Mouse (Mus musculus): ENCODE measurements around the gene Selenon. TPM values are rescaled to one million over a fixed set of nuclear protein-coding genes. Genes with fewer than 3 reads are reported as not detected.

The Selenon gene
- polyA plus RNA-seq, 1 experiment from 2014 or later = 15.9 TPM

- ATAC-seq (ENCODE audit: low FRiP score, low TSS enrichment) (no peak), DNase-seq (no peak)
- Histone ChIP-seq H3K9ac (replicated peaks; ENCODE audit: low read length) (no peak overlapping the region), H3K36me3 (ENCODE audit: control insufficient read depth, insufficient read depth, low read length) (no peaks in the 10 kb centered on the region), H3K4me2 (ENCODE audit: low read length) (no peak overlapping the region), H3K4me3 (replicated peaks; ENCODE audit: low read depth, low read length) (no peak overlapping the region), H3K27me3 (ENCODE audit: control insufficient read depth, insufficient read depth, low read length) (no peaks in the 10 kb centered on the region), H3K9me3 (ENCODE audit: control insufficient read depth, low read length) (no peaks in the 10 kb centered on the region), H3K27ac (replicated peaks; ENCODE audit: low read depth, low read length) (no peak overlapping the region), H3K4me1 (ENCODE audit: control insufficient read depth, insufficient read depth, low read length) (0 out of 2 replicates have a peak, but pooled peaks cover 8% of the 10 kb centered on the region)
- whole genome bisulfite sequencing = 65% methylated on average over 9 of the region's 9 CpGs
Measured at GRCm38 (mm10) chr4:134558570-134559113, 6.7 kb upstream of the Selenon start.

DNA sequence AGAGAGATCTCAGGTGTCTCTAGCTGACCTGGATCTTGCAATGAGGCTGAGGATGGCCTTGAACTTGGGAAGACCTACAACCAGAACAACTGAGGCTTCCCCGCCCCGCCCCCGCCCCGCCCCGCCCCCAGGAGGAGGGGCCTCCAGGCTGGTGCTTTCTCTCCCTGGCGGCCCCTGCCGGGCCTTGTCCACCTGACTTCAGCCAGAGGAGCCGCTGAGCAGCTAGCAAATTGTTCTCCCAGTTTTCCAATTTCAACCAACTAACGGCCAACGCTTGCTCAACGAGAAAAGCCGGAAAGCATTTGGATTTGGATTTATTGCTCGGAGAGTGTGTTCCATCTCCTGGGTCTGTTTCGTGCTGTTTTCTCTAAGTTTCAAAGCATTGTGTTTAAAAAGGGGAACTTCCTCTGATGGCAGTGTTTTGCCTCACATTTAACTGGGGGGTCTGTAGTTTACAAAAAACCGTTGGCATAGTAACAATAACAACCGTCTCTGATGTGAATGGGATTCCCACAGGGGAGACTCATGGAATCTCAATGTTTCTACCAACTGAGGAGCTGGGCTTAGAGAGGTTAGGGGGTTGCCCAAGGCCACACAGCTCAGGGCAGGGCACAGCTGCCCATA is 5.8 kb upstream of the Selenon start:
- Histone ChIP-seq H3K27me3 (ENCODE audit: control insufficient read depth, insufficient read depth, low read length) (no peaks in the 10 kb centered on the region), H3K9ac (replicated peaks; ENCODE audit: low read length) (no peak overlapping the region), H3K27ac (replicated peaks; ENCODE audit: low read depth, low read length) (no peak overlapping the region), H3K4me1 (ENCODE audit: control insufficient read depth, insufficient read depth, low read length) (0 out of 2 replicates have a peak, but pooled peaks cover 8% of the 10 kb centered on the region), H3K36me3 (ENCODE audit: control insufficient read depth, insufficient read depth, low read length) (no peaks in the 10 kb centered on the region), H3K4me2 (ENCODE audit: low read length) (no peak overlapping the region), H3K9me3 (ENCODE audit: control insufficient read depth, low read length) (no peaks in the 10 kb centered on the region), H3K4me3 (replicated peaks; ENCODE audit: low read depth, low read length) (no peak overlapping the region)
- DNase-seq (peak; percentile 55), ATAC-seq (ENCODE audit: low FRiP score, low TSS enrichment) (no peak)
- WGBS = 10% methylated on average over 16 of the region's 16 CpGs

DNA sequence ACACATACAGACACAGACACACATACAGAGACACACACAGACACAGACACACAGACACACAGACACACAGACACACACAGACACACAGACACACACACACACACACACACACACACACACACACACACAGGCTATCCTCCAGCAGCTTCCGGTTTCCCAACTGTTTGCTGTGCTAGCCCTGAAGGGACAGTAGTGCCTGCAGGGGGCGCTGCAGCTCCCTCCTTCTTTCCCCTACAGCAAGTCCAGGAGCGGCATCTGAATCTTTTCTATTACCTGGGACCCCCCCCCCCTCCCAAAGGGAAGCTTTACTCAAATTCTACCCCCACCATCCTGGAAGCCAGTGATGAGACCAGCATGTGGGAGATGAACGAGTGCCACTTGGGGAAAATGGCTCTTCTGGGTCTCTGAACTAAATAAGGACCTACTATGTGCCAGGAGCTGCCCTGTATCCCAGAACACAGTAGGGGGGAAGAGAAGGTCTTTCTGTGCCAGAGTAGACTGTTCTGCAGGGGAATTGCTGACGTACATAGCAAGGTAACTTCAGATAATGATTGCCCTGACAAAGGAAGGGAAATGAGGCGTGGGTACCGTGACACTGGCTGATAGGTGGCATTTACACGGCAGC is 4.1 kb upstream of the Selenon start:
- H3K4me1 ChIP-seq (ENCODE audit: control insufficient read depth, insufficient read depth, low read length) = 0 out of 2 replicates have a peak, but pooled peaks cover 8% of the 10 kb centered on the region
- WGBS = 58% methylated on average over 8 of the region's 8 CpGs
- H3K9me3 ChIP-seq (ENCODE audit: control insufficient read depth, low read length) = no peaks in the 10 kb centered on the region
- no peak overlapping the region for H3K27ac ChIP-seq (replicated peaks; ENCODE audit: low read depth, low read length)
- H3K9ac ChIP-seq (replicated peaks; ENCODE audit: low read length) = no peak overlapping the region
- H3K36me3 ChIP-seq (ENCODE audit: control insufficient read depth, insufficient read depth, low read length) = no peaks in the 10 kb centered on the region
- no peak overlapping the region for H3K4me2 ChIP-seq (ENCODE audit: low read length)
- no peak overlapping the region for H3K4me3 ChIP-seq (replicated peaks; ENCODE audit: low read depth, low read length)
- DNase-seq = peak; percentile 55
- H3K27me3 ChIP-seq (ENCODE audit: control insufficient read depth, insufficient read depth, low read length) = no peaks in the 10 kb centered on the region
- ATAC-seq (ENCODE audit: low FRiP score, low TSS enrichment) = no peak

DNA sequence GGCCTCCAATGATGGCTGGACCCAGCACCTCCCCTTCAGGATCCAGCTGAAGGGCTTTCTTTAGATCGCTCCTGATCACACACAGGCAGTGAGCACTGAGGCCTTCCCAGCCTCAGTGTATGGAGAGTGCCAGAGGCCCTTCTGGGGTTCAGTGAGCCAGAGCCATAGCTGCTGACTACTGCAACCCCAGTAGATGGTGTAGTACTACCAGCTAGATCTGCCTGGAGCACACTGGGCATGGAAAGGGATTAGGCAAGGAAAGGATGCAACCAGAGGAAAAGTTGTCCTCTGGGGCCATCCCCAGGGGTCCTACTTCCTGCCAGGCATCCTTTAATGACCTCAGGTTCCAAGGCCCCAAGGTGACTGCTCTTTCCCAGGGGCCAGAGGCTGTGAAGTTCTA is 1.7 kb upstream of the Selenon start:
- H3K4me3 ChIP-seq (replicated peaks; ENCODE audit: low read depth, low read length) = no peak overlapping the region
- no peak overlapping the region for H3K4me2 ChIP-seq (ENCODE audit: low read length)
- no peaks in the 10 kb centered on the region for H3K27me3 ChIP-seq (ENCODE audit: control insufficient read depth, insufficient read depth, low read length)
- ATAC-seq (ENCODE audit: low FRiP score, low TSS enrichment) (no peak), DNase-seq (no peak)
- peaks cover 6% of the 10 kb centered on the region for H3K9me3 ChIP-seq (ENCODE audit: control insufficient read depth, low read length)
- H3K36me3 ChIP-seq (ENCODE audit: control insufficient read depth, insufficient read depth, low read length) = peaks cover 9% of the 10 kb centered on the region
- 73% methylated on average over 1 of the region's 1 CpGs for WGBS
- H3K4me1 ChIP-seq (ENCODE audit: control insufficient read depth, insufficient read depth, low read length) = 0 out of 2 replicates have a peak, but pooled peaks cover 8% of the 10 kb centered on the region
- H3K27ac ChIP-seq (replicated peaks; ENCODE audit: low read depth, low read length) = no peak overlapping the region
- H3K9ac ChIP-seq (replicated peaks; ENCODE audit: low read length) = no peak overlapping the region

DNA sequence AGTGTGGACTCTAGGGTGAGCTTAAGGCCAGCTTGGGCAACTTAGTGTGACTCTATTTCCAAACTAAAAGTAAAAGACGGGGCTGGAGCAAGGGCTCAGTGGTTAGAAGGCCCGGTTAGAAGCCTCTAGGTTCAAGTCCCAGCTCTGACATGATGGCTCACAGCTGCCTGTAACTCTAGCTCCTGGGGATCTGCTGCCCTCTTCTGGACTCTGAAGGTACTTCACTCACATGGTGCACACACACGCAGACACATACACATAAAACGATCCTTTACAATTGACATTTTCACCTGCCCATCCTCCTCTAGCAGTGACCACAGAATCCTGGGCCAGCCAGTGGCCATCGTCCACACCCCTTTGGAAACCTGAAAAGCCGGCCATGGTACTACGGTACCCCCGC is 2.1 kb downstream of the Selenon start:
- H3K36me3 ChIP-seq (ENCODE audit: control insufficient read depth, insufficient read depth, low read length) = peaks cover 41% of the 10 kb centered on the region
- no peak overlapping the region for H3K4me3 ChIP-seq (replicated peaks; ENCODE audit: low read depth, low read length)
- H3K4me1 ChIP-seq (ENCODE audit: control insufficient read depth, insufficient read depth, low read length) = no peaks in the 10 kb centered on the region
- no peak overlapping the region for H3K9ac ChIP-seq (replicated peaks; ENCODE audit: low read length)
- over 99% methylated on average over 8 of the region's 8 CpGs for WGBS
- no peak overlapping the region for H3K27ac ChIP-seq (replicated peaks; ENCODE audit: low read depth, low read length)
- H3K9me3 ChIP-seq (ENCODE audit: control insufficient read depth, low read length) = peaks cover 6% of the 10 kb centered on the region
- no peaks in the 10 kb centered on the region for H3K27me3 ChIP-seq (ENCODE audit: control insufficient read depth, insufficient read depth, low read length)
- ATAC-seq (ENCODE audit: low FRiP score, low TSS enrichment) = no peak
- no peak overlapping the region for H3K4me2 ChIP-seq (ENCODE audit: low read length)
- no peak for DNase-seq

- Histone ChIP-seq H3K4me2 (ENCODE audit: low read length) (no peak overlapping the region), H3K27me3 (ENCODE audit: control insufficient read depth, insufficient read depth, low read length) (no peaks in the 10 kb centered on the region), H3K4me3 (replicated peaks; ENCODE audit: low read depth, low read length) (no peak overlapping the region), H3K36me3 (ENCODE audit: control insufficient read depth, insufficient read depth, low read length) (peaks cover 50% of the 10 kb centered on the region), H3K27ac (replicated peaks; ENCODE audit: low read depth, low read length) (no peak overlapping the region), H3K9me3 (ENCODE audit: control insufficient read depth, low read length) (peaks cover 6% of the 10 kb centered on the region), H3K9ac (replicated peaks; ENCODE audit: low read length) (no peak overlapping the region), H3K4me1 (ENCODE audit: control insufficient read depth, insufficient read depth, low read length) (no peaks in the 10 kb centered on the region)
- DNase-seq = no peak
- no peak for ATAC-seq (ENCODE audit: low FRiP score, low TSS enrichment)
- WGBS = 68% methylated on average over 18 of the region's 18 CpGs
Measured at GRCm38 (mm10) chr4:134548169-134548938, 3.6 kb downstream of the Selenon start.

DNA sequence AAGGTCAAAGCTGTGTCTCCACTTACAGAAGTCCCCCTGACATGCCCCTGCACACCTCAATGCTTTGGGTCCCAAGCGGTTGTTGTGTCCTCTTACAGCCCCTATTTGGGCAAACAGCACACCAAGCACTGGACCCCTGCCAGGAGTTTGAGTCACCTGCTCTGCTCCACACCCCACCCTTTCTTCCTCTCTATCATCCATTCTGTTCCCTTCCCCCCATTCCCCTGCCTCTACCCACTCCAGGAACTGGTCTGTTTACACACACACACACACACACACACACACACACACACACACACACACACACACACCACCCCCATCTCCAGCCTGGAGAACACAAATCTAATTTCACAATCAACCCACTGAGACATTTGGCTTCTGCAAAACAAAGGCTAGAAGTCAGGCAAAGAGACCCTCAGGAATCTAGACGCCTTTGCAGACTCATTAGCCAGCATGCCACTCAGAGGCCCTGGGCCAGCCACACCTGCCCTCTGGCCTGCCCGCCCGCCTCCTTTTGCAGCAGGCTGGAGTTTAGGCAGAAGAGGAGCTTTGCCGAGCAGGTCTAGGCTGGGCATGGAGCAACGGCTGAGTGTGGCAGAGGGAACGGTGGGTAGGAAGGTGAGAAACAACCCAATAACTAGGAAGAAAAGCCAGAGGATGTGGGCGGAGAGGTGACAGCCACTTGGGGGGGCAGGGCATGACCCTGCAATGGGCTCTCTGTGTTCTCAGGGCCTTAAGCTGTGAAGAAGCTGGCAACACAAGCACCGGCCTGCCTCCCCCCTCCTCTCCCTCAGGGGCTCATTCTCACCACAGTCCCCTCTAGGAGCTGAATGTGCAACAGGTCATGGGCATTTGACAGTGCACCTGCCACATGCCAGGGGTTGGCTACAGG is 4.9 kb downstream of the Selenon start:
- Histone ChIP-seq H3K9ac (replicated peaks; ENCODE audit: low read length) (no peak overlapping the region), H3K4me1 (ENCODE audit: control insufficient read depth, insufficient read depth, low read length) (no peaks in the 10 kb centered on the region), H3K27ac (replicated peaks; ENCODE audit: low read depth, low read length) (no peak overlapping the region), H3K4me3 (replicated peaks; ENCODE audit: low read depth, low read length) (no peak overlapping the region), H3K27me3 (ENCODE audit: control insufficient read depth, insufficient read depth, low read length) (no peaks in the 10 kb centered on the region), H3K36me3 (ENCODE audit: control insufficient read depth, insufficient read depth, low read length) (peaks cover 61% of the 10 kb centered on the region), H3K9me3 (ENCODE audit: control insufficient read depth, low read length) (peaks cover 6% of the 10 kb centered on the region), H3K4me2 (ENCODE audit: low read length) (no peak overlapping the region)
- DNase-seq = no peak
- no peak for ATAC-seq (ENCODE audit: low FRiP score, low TSS enrichment)
- 73% methylated on average over 9 of the region's 9 CpGs for WGBS

- H3K9ac ChIP-seq (replicated peaks; ENCODE audit: low read length) = no peak overlapping the region
- H3K36me3 ChIP-seq (ENCODE audit: control insufficient read depth, insufficient read depth, low read length) = peaks cover 87% of the 10 kb centered on the region
- DNase-seq (peak; percentile 92), ATAC-seq (ENCODE audit: low FRiP score, low TSS enrichment) (peak; percentile 73)
- H3K27ac ChIP-seq (replicated peaks; ENCODE audit: low read depth, low read length) = no peak overlapping the region
- no peak overlapping the region for H3K4me2 ChIP-seq (ENCODE audit: low read length)
- no peaks in the 10 kb centered on the region for H3K27me3 ChIP-seq (ENCODE audit: control insufficient read depth, insufficient read depth, low read length)
- H3K9me3 ChIP-seq (ENCODE audit: control insufficient read depth, low read length) = no peaks in the 10 kb centered on the region
- no peaks in the 10 kb centered on the region for H3K4me1 ChIP-seq (ENCODE audit: control insufficient read depth, insufficient read depth, low read length)
- 10% methylated on average over 5 of the region's 5 CpGs for WGBS
- H3K4me3 ChIP-seq (replicated peaks; ENCODE audit: low read depth, low read length) = no peak overlapping the region
Measured at GRCm38 (mm10) chr4:134543261-134543660, 8.7 kb downstream of the Selenon start.

Data from midbrain, embryonic 14.5 days (tissue).